In the genomic region with DNA sequence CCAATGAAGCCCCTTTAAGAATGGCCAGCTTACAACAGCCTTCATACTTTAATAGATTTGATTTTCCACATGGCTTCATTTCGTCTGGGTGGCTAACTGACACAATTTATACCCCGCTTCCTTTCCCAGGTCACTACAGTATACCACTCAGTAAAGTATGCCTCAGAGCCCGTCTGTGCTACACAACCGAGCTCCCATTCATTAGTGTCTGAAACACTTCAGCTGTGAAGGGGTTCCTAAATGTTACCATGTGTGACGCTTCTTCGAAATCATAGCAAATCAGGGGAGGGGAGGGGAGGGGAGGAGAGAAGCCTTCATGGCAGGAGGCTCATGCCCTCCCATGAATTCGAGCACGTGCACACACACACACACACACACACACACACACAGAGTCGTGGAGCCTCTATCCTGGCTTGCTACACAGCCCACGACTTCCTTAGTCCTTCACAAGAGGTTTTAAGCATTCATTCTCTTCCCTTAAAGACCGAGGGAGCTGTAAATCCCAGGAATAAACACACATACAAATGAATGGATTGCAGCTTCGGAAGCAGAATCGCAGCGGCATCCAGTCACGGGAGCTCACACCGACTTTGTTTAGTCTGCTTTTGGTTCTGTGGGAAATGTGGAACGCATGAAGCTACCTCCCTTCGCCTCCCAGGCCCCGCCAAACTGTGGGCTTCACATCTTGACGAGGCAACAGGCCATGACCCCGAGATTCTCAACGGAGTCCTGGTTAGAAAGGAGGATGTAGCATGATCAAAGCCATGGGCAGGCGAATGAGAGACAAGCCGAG, we compare ENCODE assay signal across 7 mouse cellular contexts.
A peak's percentile ranks its signal among the peaks of the same experiment; 100 is the strongest.
DNase-seq lines count a peak whose midpoint lies in the region; ATAC-seq and TF ChIP-seq lines count a peak whose summit lies in the region.

No protein-coding gene starts in this region.

- H3K9me3 ChIP-seq in embryonic facial prominence, embryonic 11.5 days (replicated peaks; ENCODE audit: control insufficient read depth, low read length) = no peaks in the 10 kb centered on the region
- no peaks in the 10 kb centered on the region for H3K9me3 ChIP-seq in hindbrain, postnatal 0 days (ENCODE audit: low read length)
- no peaks in the 10 kb centered on the region for H3K9me3 ChIP-seq in midbrain, embryonic 13.5 days

- TF ChIP-seq CTCF in hindbrain, postnatal 0 days (IDR thresholded peaks at IDR 0.05; ENCODE audit: low read depth) = no peak

- DNase-seq in embryo, embryonic 10 days (ENCODE audit: low spot score) = peak; percentile 63
- peak; percentile 81 for DNase-seq in embryonic facial prominence, embryonic 11.5 days (ENCODE audit: low spot score)
- DNase-seq in hindbrain, postnatal 0 days (ENCODE audit: low spot score) = no peak
- no peak for DNase-seq in left cerebral cortex, adult 18-20 months (ENCODE audit: low spot score in 2 of 2)
- DNase-seq in thymus, postnatal 14 days = no peak
- DNase-seq in heart, postnatal 36 days = no peak

- no peak overlapping the region; the same call in 1 of the 2 replicates for H3K9ac ChIP-seq in embryonic facial prominence, embryonic 11.5 days (replicated peaks; ENCODE audit: low read length)
- no peak overlapping the region for H3K9ac ChIP-seq in hindbrain, postnatal 0 days (replicated peaks; ENCODE audit: low read length)
- H3K9ac ChIP-seq in midbrain, embryonic 13.5 days (replicated peaks) = no peak overlapping the region

- H3K27ac ChIP-seq in embryonic facial prominence, embryonic 11.5 days (replicated peaks; ENCODE audit: low read depth, low read length) = peak overlapping the region; percentile 63; the same call in 1 of the 2 replicates
- H3K27ac ChIP-seq in hindbrain, postnatal 0 days = no peak overlapping the region
- no peak overlapping the region for H3K27ac ChIP-seq in midbrain, embryonic 13.5 days

- H3K27me3 ChIP-seq in embryonic facial prominence, embryonic 11.5 days (ENCODE audit: control insufficient read depth, insufficient read depth, low read length) = no peaks in the 10 kb centered on the region
- peaks cover 4% of the 10 kb centered on the region; the same call in 1 of the 2 replicates for H3K27me3 ChIP-seq in hindbrain, postnatal 0 days (ENCODE audit: insufficient read depth, low read length)
- no peaks in the 10 kb centered on the region for H3K27me3 ChIP-seq in midbrain, embryonic 13.5 days

- H3K36me3 ChIP-seq in embryonic facial prominence, embryonic 11.5 days (replicated peaks; ENCODE audit: control insufficient read depth, insufficient read depth, low read depth, low read length) = no peaks in the 10 kb centered on the region
- H3K36me3 ChIP-seq in hindbrain, postnatal 0 days (ENCODE audit: insufficient read depth, low read length) = no peaks in the 10 kb centered on the region
- no peaks in the 10 kb centered on the region for H3K36me3 ChIP-seq in midbrain, embryonic 13.5 days

- 24% methylated on average over 24 of the region's 24 CpGs for WGBS in embryonic facial prominence, embryonic 11.5 days
- 29% methylated on average over 24 of the region's 24 CpGs for WGBS in hindbrain, postnatal 0 days
- WGBS in midbrain, embryonic 13.5 days = 31% methylated on average over 24 of the region's 24 CpGs

- H3K4me2 ChIP-seq in embryonic facial prominence, embryonic 11.5 days (ENCODE audit: low read depth, low read length) = no peak overlapping the region
- H3K4me2 ChIP-seq in hindbrain, postnatal 0 days (ENCODE audit: low read depth, low read length) = peak overlapping the region; percentile 30; the same call in 1 of the 2 replicates
- peak overlapping the region; percentile 11; the same call in 1 of the 2 replicates for H3K4me2 ChIP-seq in midbrain, embryonic 13.5 days (replicated peaks)

- ATAC-seq in embryonic facial prominence, embryonic 11.5 days (replicated peaks; ENCODE audit: insufficient number of reproducible peaks, low FRiP score, low TSS enrichment, low read depth) = peak; percentile 78
- ATAC-seq in hindbrain, postnatal 0 days = 0 out of 2 replicates have a peak, but pooled peaks have one; percentile 27
- ATAC-seq in midbrain, embryonic 13.5 days = peak; percentile 48; the same call in 1 of the 2 replicates

- H3K4me1 ChIP-seq in embryonic facial prominence, embryonic 11.5 days (ENCODE audit: control insufficient read depth, insufficient read depth, low read length) = no peaks in the 10 kb centered on the region; the same call in 1 of the 2 replicates
- no peaks in the 10 kb centered on the region for H3K4me1 ChIP-seq in hindbrain, postnatal 0 days (ENCODE audit: insufficient read depth, low read length)
- peaks cover 10% of the 10 kb centered on the region for H3K4me1 ChIP-seq in midbrain, embryonic 13.5 days (replicated peaks)

- no peak overlapping the region for H3K4me3 ChIP-seq in embryonic facial prominence, embryonic 11.5 days (ENCODE audit: low read depth, low read length)
- H3K4me3 ChIP-seq in hindbrain, postnatal 0 days (ENCODE audit: low read length) = no peak overlapping the region
- H3K4me3 ChIP-seq in midbrain, embryonic 13.5 days (replicated peaks) = no peak overlapping the region

- intact Hi-C loops in heart, postnatal 36 days (cut with DNase I) = no loop called here

Comparison
In these comparisons a context has a peak if more than half of its experiments do, and no peak if none do; other contexts are left out.
1. DNase-seq: peak in embryo, embryonic 10 days (single experiment) and embryonic facial prominence, embryonic 11.5 days (single experiment); none in hindbrain, postnatal 0 days (single experiment), left cerebral cortex, adult 18-20 months (0 of 2), thymus, postnatal 14 days (single experiment) and heart, postnatal 36 days (0 of 2).
2. ATAC-seq: peak in every context shown above with its lines; median percentile 78 in embryonic facial prominence, embryonic 11.5 days; 48 in midbrain, embryonic 13.5 days; 27 in hindbrain, postnatal 0 days.